Mouse (Mus musculus) stomach, postnatal 0 days (tissue): ENCODE data around the gene Pptc7. TPM values are rescaled to one million over a fixed set of nuclear protein-coding genes. Genes with fewer than 3 reads are reported as not detected.

ENCODE experiments used
- ATAC-seq: fragments of 200-750 bp; cut with Nextera tagmentation; 2 replicates; pipeline ENCODE4 v1.8.0; 2017; ENCODE audit not compliant: low FRiP score, low TSS enrichment
- DNase-seq: peaks from one replicate; pipeline ENCODE4 v3.0.0-alpha.2; 2016; ENCODE audit warnings: low spot score
- H3K27ac ChIP-seq: fragments of 300-500 bp; sonication (generic); replicated peaks from 2 replicates; pipeline ENCODE4 v1.5.1; 2014; ENCODE audit warnings: mild to moderate bottlenecking, control low read depth
- H3K27me3 ChIP-seq: fragments of 300-500 bp; sonication (generic); 2 replicates; pipeline ENCODE4 v1.6.1; 2014; ENCODE audit warnings: low read length; ENCODE audit not compliant: control insufficient read depth, insufficient read depth
- H3K36me3 ChIP-seq: fragments of 300-500 bp; sonication (generic); 2 replicates; pipeline ENCODE4 v1.6.1; 2014; ENCODE audit warnings: low read length, mixed read lengths; ENCODE audit not compliant: control insufficient read depth, insufficient read depth
- H3K4me1 ChIP-seq: fragments of 300-500 bp; sonication (generic); replicated peaks from 2 replicates; pipeline ENCODE4 v1.6.1; 2014; ENCODE audit warnings: antibody characterized with exemption; ENCODE audit not compliant: control insufficient read depth, insufficient read depth
- H3K4me2 ChIP-seq: fragments of 300-500 bp; sonication (generic); replicated peaks from 2 replicates; pipeline ENCODE4 v1.6.1; 2014; ENCODE audit warnings: low read depth, mild to moderate bottlenecking, control low read depth, moderate library complexity
- H3K4me3 ChIP-seq: fragments of 300-500 bp; sonication (generic); 2 replicates; pipeline ENCODE4 v1.5.1; 2014; ENCODE audit warnings: low read depth, low read length, control low read depth
- H3K9ac ChIP-seq: fragments of 300-500 bp; sonication (generic); 2 replicates; pipeline ENCODE4 v1.6.1; 2014; ENCODE audit warnings: mild to moderate bottlenecking, low read length, control low read depth, mixed read lengths
- H3K9me3 ChIP-seq: fragments of 300-500 bp; sonication (generic); 2 replicates; pipeline ENCODE4 v1.6.1; 2016; ENCODE audit warnings: low read length; ENCODE audit not compliant: control insufficient read depth
- CTCF ChIP-seq: IDR thresholded peaks from 2 replicates; pipeline ENCODE4 v1.5.1; 2016; ENCODE audit warnings: antibody characterized with exemption, low read depth, mild to moderate bottlenecking, moderate library complexity
- EP300 ChIP-seq: optimal IDR thresholded peaks from 2 replicates; pipeline ENCODE3; 2016; ENCODE audit warnings: antibody characterized with exemption
- WGBS: fragments of 180-500 bp; shearing (Covaris S2); extraction: QIAGEN DNeasy Blood & Tissue Kit; methylation state at CpG from one replicate; pipeline ENCODE4 v1.1.7; 2014; 5-methylcytosine and 5-hydroxymethylcytosine counted together
- polyA plus RNA-seq: library from polyadenylated mRNA; unstranded; fragments of >200 nt; fragmentation: Nextera tagmentation; extraction: Ambion mirVana; gene quantifications from 2 replicates; pipeline ENCODE4 v1.2.1, GENCODE M21; 2015

The Pptc7 gene
- polyA plus RNA-seq, 1 experiment from 2014 or later = 7.8 TPM

DNA sequence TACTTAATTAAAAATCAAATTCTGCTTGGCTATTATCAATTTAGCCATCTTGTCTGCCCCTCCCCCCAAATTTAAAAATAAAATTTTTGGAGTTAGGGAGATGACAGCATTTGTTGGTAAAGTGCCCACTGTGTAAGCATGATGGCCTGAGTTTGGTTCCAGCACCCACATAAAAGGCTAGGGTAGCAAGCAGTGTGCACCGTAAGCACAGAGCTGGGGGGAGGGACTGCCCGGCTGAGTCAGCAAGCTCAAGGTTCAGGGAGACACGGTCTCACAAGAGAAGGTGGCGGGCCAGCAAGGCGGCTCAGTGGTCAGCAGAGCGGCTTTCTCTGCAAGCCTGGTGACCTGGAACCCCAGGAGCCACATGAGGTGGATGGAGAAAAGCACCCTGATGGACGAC is 21.3 kb downstream of the Pptc7 start:
- Histone ChIP-seq H3K9ac (no peak overlapping the region), H3K4me2 (no peak overlapping the region), H3K4me3 (no peak overlapping the region), H3K27ac (no peak overlapping the region), H3K36me3 (peaks cover 9% of the 10 kb centered on the region; the same call in 1 of the 2 replicates), H3K9me3 (no peaks in the 10 kb centered on the region), H3K27me3 (no peaks in the 10 kb centered on the region), H3K4me1 (peaks cover 6% of the 10 kb centered on the region; the same call in 1 of the 2 replicates)
- DNase-seq (no peak), ATAC-seq (no peak)
- 85% methylated on average over 7 of the region's 7 CpGs for WGBS
- TF ChIP-seq EP300 (no peak), CTCF (no peak)

DNA sequence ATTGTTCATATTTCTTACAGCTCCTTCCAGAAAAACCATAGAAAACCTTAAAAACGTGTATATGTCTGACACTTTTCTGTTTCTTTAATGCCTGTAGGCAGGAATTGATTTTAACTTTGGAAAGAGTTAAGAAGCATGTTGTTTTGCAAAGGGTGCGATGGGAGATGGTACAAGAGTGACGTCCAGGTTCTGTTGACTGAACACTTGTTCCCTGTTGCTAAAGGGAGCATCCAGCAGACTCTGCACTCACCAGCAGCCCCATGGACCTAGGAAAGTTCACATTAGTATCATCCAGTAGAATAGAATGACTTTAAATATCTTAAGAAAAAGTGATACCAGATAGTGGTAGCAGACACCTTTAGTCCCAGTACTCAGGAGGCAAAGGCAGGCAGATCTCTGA is 22.4 kb downstream of the Pptc7 start:
- H3K9me3 ChIP-seq = no peaks in the 10 kb centered on the region
- no peak overlapping the region for H3K27ac ChIP-seq
- DNase-seq (no peak), ATAC-seq (no peak)
- no peak overlapping the region for H3K4me2 ChIP-seq
- H3K27me3 ChIP-seq = no peaks in the 10 kb centered on the region
- H3K36me3 ChIP-seq = peaks cover 9% of the 10 kb centered on the region; the same call in 1 of the 2 replicates
- H3K4me1 ChIP-seq = peaks cover 6% of the 10 kb centered on the region; the same call in 1 of the 2 replicates
- WGBS = 83% methylated on average over 3 of the region's 3 CpGs
- H3K9ac ChIP-seq = no peak overlapping the region
- no peak for TF ChIP-seq EP300
- H3K4me3 ChIP-seq = no peak overlapping the region

DNA sequence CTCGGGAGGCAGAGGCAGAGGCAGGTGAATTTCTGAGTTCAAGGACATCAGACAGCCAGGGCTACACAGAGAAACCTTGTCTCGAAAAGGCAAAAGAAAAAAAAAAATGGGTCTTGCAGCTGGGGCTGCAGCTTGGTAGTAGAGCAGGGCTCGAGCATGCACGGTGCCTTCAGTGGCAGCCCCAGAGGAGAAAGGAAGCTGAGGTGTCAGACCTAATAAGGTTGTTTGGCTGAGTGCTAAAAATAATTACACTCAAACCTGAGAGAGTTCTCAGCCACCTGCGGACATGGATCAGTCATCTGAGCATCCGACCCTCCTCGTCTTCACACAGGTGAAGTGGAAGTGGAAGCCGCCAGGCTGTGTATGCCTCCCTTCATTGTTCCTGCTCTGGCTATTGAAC is 26.5 kb downstream of the Pptc7 start:
- DNase-seq (no peak), ATAC-seq (no peak)
- no peak overlapping the region for H3K27ac ChIP-seq
- TF ChIP-seq CTCF (no peak), EP300 (no peak)
- H3K4me1 ChIP-seq = peaks cover 7% of the 10 kb centered on the region
- no peak overlapping the region for H3K9ac ChIP-seq
- H3K4me2 ChIP-seq = no peak overlapping the region
- H3K36me3 ChIP-seq = peaks cover 9% of the 10 kb centered on the region; the same call in 1 of the 2 replicates
- H3K27me3 ChIP-seq = no peaks in the 10 kb centered on the region
- no peaks in the 10 kb centered on the region for H3K9me3 ChIP-seq
- no peak overlapping the region for H3K4me3 ChIP-seq
- WGBS = 80% methylated on average over 8 of the region's 8 CpGs

DNA sequence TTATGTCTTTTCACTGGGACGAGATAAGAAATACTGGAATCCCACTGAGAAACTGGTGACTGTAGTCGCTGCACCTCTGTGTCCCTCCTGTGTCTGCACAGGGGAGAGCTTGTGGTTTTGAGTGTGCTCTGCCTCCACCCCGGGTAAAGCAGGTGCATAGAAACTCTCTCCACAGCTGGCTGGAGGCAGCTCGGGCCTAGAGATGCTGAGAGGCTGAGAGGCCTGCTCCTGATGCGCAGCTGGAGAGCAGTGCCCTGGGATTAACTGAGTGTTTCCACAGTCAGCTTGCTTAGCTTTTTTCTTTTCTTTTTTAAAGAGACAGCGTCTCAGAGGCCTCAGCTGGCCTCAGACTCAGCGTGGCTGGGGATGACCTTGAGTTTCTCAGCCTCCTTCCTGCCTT is 27.5 kb downstream of the Pptc7 start:
- H3K9ac ChIP-seq = no peak overlapping the region
- peaks cover 7% of the 10 kb centered on the region for H3K4me1 ChIP-seq
- no peaks in the 10 kb centered on the region for H3K27me3 ChIP-seq
- 71% methylated on average over 7 of the region's 7 CpGs for WGBS
- ATAC-seq (no peak), DNase-seq (no peak)
- TF ChIP-seq CTCF (no peak), EP300 (no peak)
- no peaks in the 10 kb centered on the region for H3K9me3 ChIP-seq
- no peak overlapping the region for H3K27ac ChIP-seq
- H3K36me3 ChIP-seq = peaks cover 9% of the 10 kb centered on the region; the same call in 1 of the 2 replicates
- no peak overlapping the region for H3K4me3 ChIP-seq
- no peak overlapping the region for H3K4me2 ChIP-seq

DNA sequence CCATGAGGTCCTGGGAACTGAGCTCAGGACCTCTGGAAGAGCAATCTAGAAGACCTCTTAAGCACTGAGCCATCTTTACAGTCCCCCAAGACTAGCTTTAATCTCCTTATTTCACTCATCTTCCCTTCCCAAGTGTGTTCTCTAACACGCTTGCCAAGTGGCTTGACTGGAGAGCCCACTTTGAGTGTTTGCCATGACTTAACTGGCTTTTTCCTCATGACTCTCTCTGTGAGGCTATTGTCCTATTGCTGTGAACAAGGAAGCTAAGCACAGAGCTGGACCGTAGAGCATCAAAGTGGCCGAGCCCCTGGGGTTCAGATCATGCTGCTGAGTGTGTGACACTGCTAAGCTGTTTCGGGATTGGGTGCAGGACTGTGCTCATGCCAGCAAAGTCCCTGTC is 28.2 kb downstream of the Pptc7 start:
- Histone ChIP-seq H3K36me3 (peaks cover 9% of the 10 kb centered on the region; the same call in 1 of the 2 replicates), H3K9me3 (no peaks in the 10 kb centered on the region), H3K4me2 (no peak overlapping the region), H3K9ac (no peak overlapping the region), H3K27ac (no peak overlapping the region), H3K4me1 (peaks cover 7% of the 10 kb centered on the region), H3K27me3 (no peaks in the 10 kb centered on the region), H3K4me3 (no peak overlapping the region)
- no peak for DNase-seq
- ATAC-seq = no peak
- 83% methylated on average over 4 of the region's 4 CpGs for WGBS
- TF ChIP-seq EP300 = no peak
- no peak for TF ChIP-seq CTCF

DNA sequence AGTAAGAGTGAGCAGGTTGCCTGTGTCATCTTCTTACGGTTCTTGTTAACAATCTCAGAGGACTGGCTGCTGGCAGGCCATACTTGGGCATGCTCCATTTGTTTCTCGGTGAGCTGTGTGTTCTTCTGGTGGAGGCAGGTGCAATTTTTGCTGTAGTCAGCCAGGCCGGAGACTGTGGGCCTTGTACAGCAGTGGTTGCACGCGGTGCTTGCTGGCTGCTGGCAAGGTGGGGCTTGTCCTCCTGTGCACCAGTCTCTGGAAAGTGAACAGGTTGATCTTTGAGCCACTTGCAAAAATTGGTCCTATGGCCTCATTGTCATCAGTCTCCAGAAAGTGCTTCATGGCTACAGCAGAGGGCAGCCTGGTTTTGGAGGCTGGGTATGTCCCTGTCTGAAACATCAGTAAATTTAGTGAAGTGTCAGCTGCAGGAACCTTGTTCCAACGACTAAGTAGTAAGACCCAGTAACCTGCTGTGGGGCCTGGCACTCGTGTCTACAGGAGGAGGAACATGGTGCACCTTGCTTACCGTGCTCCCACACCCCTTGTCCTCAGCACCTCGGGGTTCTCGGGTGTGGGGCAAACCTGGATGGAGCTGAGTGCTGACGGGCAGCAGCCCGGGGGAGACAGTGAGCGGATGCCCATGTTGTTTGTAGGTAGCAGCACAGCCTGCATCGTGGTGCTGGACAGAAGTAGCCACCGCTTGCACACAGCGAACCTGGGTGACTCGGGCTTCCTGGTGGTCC is 28.9 kb downstream of the Pptc7 start:
- 82% methylated on average over 17 of the region's 17 CpGs for WGBS
- no peak for ATAC-seq
- no peak for TF ChIP-seq CTCF
- TF ChIP-seq EP300 = no peak
- H3K9me3 ChIP-seq = no peaks in the 10 kb centered on the region
- H3K4me2 ChIP-seq = no peak overlapping the region
- H3K9ac ChIP-seq = no peak overlapping the region
- H3K4me3 ChIP-seq = no peak overlapping the region
- H3K36me3 ChIP-seq = peaks cover 8% of the 10 kb centered on the region; the same call in 1 of the 2 replicates
- no peak for DNase-seq
- peaks cover 7% of the 10 kb centered on the region for H3K4me1 ChIP-seq
- no peak overlapping the region; the same call in 1 of the 2 replicates for H3K27ac ChIP-seq
- no peaks in the 10 kb centered on the region for H3K27me3 ChIP-seq
